Mouse (Mus musculus): ENCODE measurements around the gene Oaz3. TPM values are rescaled to one million over a fixed set of nuclear protein-coding genes. Genes with fewer than 3 reads are reported as not detected.

Oaz3 gene
- polyA plus RNA-seq, 1 experiment from 2014 or later: 1.4 TPM

- peak overlapping the region; percentile 35 for H3K4me3 ChIP-seq
Observed at GRCm38 (mm10) chr3:94398943-94399481, 44.7 kb downstream of the Oaz3 start.

GRCm38 (mm10) chr3:94398217-94398616 is 45.5 kb downstream of the Oaz3 start, which contains the start of gene Lingo4:
Lingo4 (plus strand) TSS chr3:94398517.
- ATAC-seq (ENCODE audit: low read depth): no peak
- Histone ChIP-seq H3K27me3 (peaks cover 51% of the 10 kb centered on the region), H3K9me3 (no peaks in the 10 kb centered on the region), H3K4me3 (peak within 1 kb of the TSS; percentile 35), H3K27ac (replicated peaks) (0 out of 2 replicates have a peak within 1 kb of the TSS, but pooled peaks have one; percentile 13), H3K9ac (peak within 1 kb of the TSS; percentile 65), H3K4me1 (replicated peaks) (peaks cover 21% of the 10 kb centered on the region), H3K4me2 (peak within 1 kb of the TSS; percentile 66), H3K36me3 (no peaks in the 10 kb centered on the region)
- WGBS: 63% methylated on average over 6 of the region's 6 CpGs

More at GRCm38 (mm10) chr3:94398943-94399481, 44.7 kb downstream of the Oaz3 start:
- peak; percentile 63; the same call in 1 of the 2 replicates for ATAC-seq (ENCODE audit: low read depth)
- H3K36me3 ChIP-seq: no peaks in the 10 kb centered on the region
- peaks cover 23% of the 10 kb centered on the region for H3K4me1 ChIP-seq (replicated peaks)
- H3K9me3 ChIP-seq: no peaks in the 10 kb centered on the region
- WGBS: 1% methylated on average over 20 of the region's 20 CpGs
- H3K9ac ChIP-seq: peak overlapping the region; percentile 65
- H3K4me2 ChIP-seq: peak overlapping the region; percentile 66
- H3K27ac ChIP-seq (replicated peaks): 0 out of 2 replicates have a peak overlapping the region, but pooled peaks have one; percentile 13
- H3K27me3 ChIP-seq: peaks cover 51% of the 10 kb centered on the region

GRCm38 (mm10) chr3:94396851-94397250 is 46.9 kb downstream of the Oaz3 start:
- no peak overlapping the region for H3K9ac ChIP-seq
- no peaks in the 10 kb centered on the region for H3K36me3 ChIP-seq
- no peak for ATAC-seq (ENCODE audit: low read depth)
- 82% methylated on average over 4 of the region's 4 CpGs for WGBS
- peaks cover 21% of the 10 kb centered on the region for H3K4me1 ChIP-seq (replicated peaks)
- no peaks in the 10 kb centered on the region for H3K9me3 ChIP-seq
- H3K27me3 ChIP-seq: peaks cover 44% of the 10 kb centered on the region
- no peak overlapping the region for H3K4me3 ChIP-seq
- no peak overlapping the region for H3K4me2 ChIP-seq
- H3K27ac ChIP-seq (replicated peaks): no peak overlapping the region

GRCm38 (mm10) chr3:94396336-94396735 is 47.4 kb downstream of the Oaz3 start:
- H3K36me3 ChIP-seq: no peaks in the 10 kb centered on the region
- H3K4me3 ChIP-seq: no peak overlapping the region
- no peak overlapping the region for H3K4me2 ChIP-seq
- no peaks in the 10 kb centered on the region for H3K9me3 ChIP-seq
- no peak overlapping the region for H3K27ac ChIP-seq (replicated peaks)
- peaks cover 39% of the 10 kb centered on the region for H3K27me3 ChIP-seq
- peaks cover 21% of the 10 kb centered on the region for H3K4me1 ChIP-seq (replicated peaks)
- H3K9ac ChIP-seq: no peak overlapping the region
- 71% methylated on average over 1 of the region's 1 CpGs for WGBS
- no peak for ATAC-seq (ENCODE audit: low read depth)

- H3K27me3 ChIP-seq: peaks cover 23% of the 10 kb centered on the region
- peak; percentile 69; the same call in 1 of the 2 replicates for ATAC-seq (ENCODE audit: low read depth)
- no peak overlapping the region for H3K9ac ChIP-seq
- H3K36me3 ChIP-seq: no peaks in the 10 kb centered on the region
- no peak overlapping the region for H3K27ac ChIP-seq (replicated peaks)
- WGBS: 52% methylated on average over 4 of the region's 4 CpGs
- no peaks in the 10 kb centered on the region for H3K9me3 ChIP-seq
- no peak overlapping the region for H3K4me2 ChIP-seq
- H3K4me3 ChIP-seq: no peak overlapping the region
- H3K4me1 ChIP-seq (replicated peaks): peaks cover 3% of the 10 kb centered on the region
Observed at GRCm38 (mm10) chr3:94393049-94393448, 50.7 kb downstream of the Oaz3 start.

GRCm38 (mm10) chr3:94392128-94392527 is 51.6 kb downstream of the Oaz3 start:
- H3K4me3 ChIP-seq: no peak overlapping the region
- H3K4me1 ChIP-seq (replicated peaks): peaks cover 3% of the 10 kb centered on the region
- no peak overlapping the region for H3K4me2 ChIP-seq
- no peaks in the 10 kb centered on the region for H3K36me3 ChIP-seq
- H3K9me3 ChIP-seq: no peaks in the 10 kb centered on the region
- peaks cover 14% of the 10 kb centered on the region for H3K27me3 ChIP-seq
- WGBS: 85% methylated on average over 2 of the region's 2 CpGs
- H3K27ac ChIP-seq (replicated peaks): no peak overlapping the region
- H3K9ac ChIP-seq: no peak overlapping the region
- no peak for ATAC-seq (ENCODE audit: low read depth)

- ATAC-seq (ENCODE audit: low read depth): no peak
- Histone ChIP-seq H3K27ac (replicated peaks) (no peak overlapping the region), H3K4me2 (no peak overlapping the region), H3K27me3 (peaks cover 2% of the 10 kb centered on the region; the same call in 1 of the 2 replicates), H3K9ac (no peak overlapping the region), H3K9me3 (no peaks in the 10 kb centered on the region), H3K4me1 (replicated peaks) (peaks cover 3% of the 10 kb centered on the region), H3K4me3 (no peak overlapping the region), H3K36me3 (no peaks in the 10 kb centered on the region)
- WGBS: 81% methylated on average over 5 of the region's 5 CpGs
Observed at GRCm38 (mm10) chr3:94391001-94391400, 52.7 kb downstream of the Oaz3 start.

- ATAC-seq (ENCODE audit: low read depth): no peak
- H3K36me3 ChIP-seq: no peaks in the 10 kb centered on the region
- H3K4me2 ChIP-seq: no peak overlapping the region
- no peak overlapping the region for H3K4me3 ChIP-seq
- H3K27me3 ChIP-seq: no peaks in the 10 kb centered on the region; the same call in 1 of the 2 replicates
- peaks cover 3% of the 10 kb centered on the region for H3K4me1 ChIP-seq (replicated peaks)
- H3K27ac ChIP-seq (replicated peaks): no peak overlapping the region
- H3K9ac ChIP-seq: no peak overlapping the region
- H3K9me3 ChIP-seq: no peaks in the 10 kb centered on the region
- WGBS: 95% methylated on average over 16 of the region's 16 CpGs
Observed at GRCm38 (mm10) chr3:94389420-94389819, 54.3 kb downstream of the Oaz3 start.

- Histone ChIP-seq H3K27me3 (no peaks in the 10 kb centered on the region; the same call in 1 of the 2 replicates), H3K27ac (replicated peaks) (no peak overlapping the region), H3K36me3 (no peaks in the 10 kb centered on the region), H3K4me3 (no peak overlapping the region), H3K4me2 (no peak overlapping the region), H3K4me1 (replicated peaks) (no peaks in the 10 kb centered on the region; the same call in 1 of the 2 replicates), H3K9me3 (no peaks in the 10 kb centered on the region), H3K9ac (no peak overlapping the region)
- WGBS: 85% methylated on average over 5 of the region's 5 CpGs
- no peak for ATAC-seq (ENCODE audit: low read depth)
Observed at GRCm38 (mm10) chr3:94388047-94388446, 55.7 kb downstream of the Oaz3 start.

- H3K36me3 ChIP-seq: no peaks in the 10 kb centered on the region
- H3K27me3 ChIP-seq: no peaks in the 10 kb centered on the region; the same call in 1 of the 2 replicates
- H3K4me3 ChIP-seq: no peak overlapping the region
- 90% methylated on average over 10 of the region's 10 CpGs for WGBS
- no peak overlapping the region for H3K27ac ChIP-seq (replicated peaks)
- no peaks in the 10 kb centered on the region for H3K4me1 ChIP-seq (replicated peaks)
- no peak overlapping the region for H3K4me2 ChIP-seq
- no peaks in the 10 kb centered on the region for H3K9me3 ChIP-seq
- no peak for ATAC-seq (ENCODE audit: low read depth)
- no peak overlapping the region for H3K9ac ChIP-seq
Observed at GRCm38 (mm10) chr3:94387391-94387790, 56.3 kb downstream of the Oaz3 start.

- H3K9me3 ChIP-seq: no peaks in the 10 kb centered on the region
- H3K4me1 ChIP-seq (replicated peaks): no peaks in the 10 kb centered on the region
- 46% methylated on average over 4 of the region's 4 CpGs for WGBS
Observed at GRCm38 (mm10) chr3:94386671-94387070, 57.0 kb downstream of the Oaz3 start.

GRCm38 (mm10) chr3:94383476-94383875 is 60.2 kb downstream of the Oaz3 start:
- H3K9ac ChIP-seq: no peak overlapping the region
- 70% methylated on average over 3 of the region's 3 CpGs for WGBS

More at GRCm38 (mm10) chr3:94386671-94387070, 57.0 kb downstream of the Oaz3 start:
- ATAC-seq (ENCODE audit: low read depth): no peak
- Histone ChIP-seq H3K27ac (replicated peaks) (no peak overlapping the region), H3K36me3 (no peaks in the 10 kb centered on the region), H3K4me2 (no peak overlapping the region), H3K4me3 (no peak overlapping the region), H3K27me3 (no peaks in the 10 kb centered on the region; the same call in 1 of the 2 replicates), H3K9ac (no peak overlapping the region)

More at GRCm38 (mm10) chr3:94383476-94383875, 60.2 kb downstream of the Oaz3 start:
- Histone ChIP-seq H3K9me3 (no peaks in the 10 kb centered on the region), H3K4me2 (no peak overlapping the region), H3K4me1 (replicated peaks) (no peaks in the 10 kb centered on the region), H3K4me3 (no peak overlapping the region), H3K27ac (replicated peaks) (no peak overlapping the region), H3K36me3 (no peaks in the 10 kb centered on the region), H3K27me3 (no peaks in the 10 kb centered on the region)
- ATAC-seq (ENCODE audit: low read depth): no peak
